In the genomic region with DNA sequence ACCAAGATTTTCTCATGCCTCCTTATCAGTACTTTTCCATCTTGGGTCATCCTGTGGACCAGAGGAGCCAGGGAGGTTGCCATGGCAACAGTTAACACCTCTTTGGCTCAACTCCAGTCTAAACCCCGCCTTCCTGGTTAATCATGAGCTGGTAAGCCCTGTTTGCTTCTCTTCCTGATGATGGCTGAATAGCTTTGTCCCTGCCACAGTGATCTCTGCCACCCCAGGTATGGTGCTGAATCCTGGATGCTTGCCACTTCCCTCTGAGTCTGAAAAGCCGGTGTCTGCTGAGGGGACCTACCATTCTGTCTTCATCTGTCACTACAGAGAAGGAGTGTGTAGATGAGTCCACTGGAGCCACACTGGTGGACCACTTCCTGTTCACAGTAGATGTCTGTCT, we compare ENCODE assay signal across 11 mouse cellular contexts.
DNase-seq lines count a peak whose midpoint lies in the region; ATAC-seq lines count a peak whose summit lies in the region.
"Had no signal": no experiment of that assay in that cellular context is flagged by ENCODE, and none has a peak within 500 bp of the region (broad histone marks: within the 10 kb centered on the region; RNA-seq: fewer than 3 reads in every experiment).

No protein-coding gene starts in this region.

- 22% methylated on average over 2 of the region's 2 CpGs for WGBS in hindbrain, embryonic 14.5 days
- 47% methylated on average over 2 of the region's 2 CpGs for WGBS in hindbrain, embryonic 12.5 days
- WGBS in midbrain, embryonic 12.5 days = 49% methylated on average over 2 of the region's 2 CpGs
- WGBS in midbrain, embryonic 16.5 days = 29% methylated on average over 2 of the region's 2 CpGs
- WGBS in neural tube, embryonic 15.5 days = 47% methylated on average over 2 of the region's 2 CpGs

- no peak for ATAC-seq in hindbrain, embryonic 14.5 days (ENCODE audit: low FRiP score)
- ATAC-seq in hindbrain, embryonic 12.5 days (ENCODE audit: low FRiP score) = no peak
- ATAC-seq in midbrain, embryonic 12.5 days (ENCODE audit: low FRiP score, low read depth) = 0 out of 2 replicates have a peak, but pooled peaks have one; percentile 30
- no peak for ATAC-seq in midbrain, embryonic 16.5 days
- no peak for ATAC-seq in neural tube, embryonic 15.5 days (ENCODE audit: low FRiP score)

- no peaks in the 10 kb centered on the region for H3K27me3 ChIP-seq in hindbrain, embryonic 14.5 days (ENCODE audit: control insufficient read depth, insufficient read depth, low read length)
- H3K27me3 ChIP-seq in hindbrain, embryonic 12.5 days = no peaks in the 10 kb centered on the region
- H3K27me3 ChIP-seq in midbrain, embryonic 12.5 days = peaks cover 17% of the 10 kb centered on the region
- H3K27me3 ChIP-seq in midbrain, embryonic 16.5 days (ENCODE audit: control insufficient read depth, insufficient read depth, low read depth, low read length) = no peaks in the 10 kb centered on the region
- H3K27me3 ChIP-seq in neural tube, embryonic 15.5 days (replicated peaks) = no peaks in the 10 kb centered on the region
- H3K27me3 ChIP-seq: CH12.LX; liver, embryonic 13.5 days had no signal

- H3K9me3 ChIP-seq in hindbrain, embryonic 14.5 days (ENCODE audit: control insufficient read depth, low read length) = no peaks in the 10 kb centered on the region
- H3K9me3 ChIP-seq in hindbrain, embryonic 12.5 days (replicated peaks) = 0 out of 2 replicates have a peak, but pooled peaks cover 5% of the 10 kb centered on the region
- H3K9me3 ChIP-seq in midbrain, embryonic 12.5 days = no peaks in the 10 kb centered on the region
- H3K9me3 ChIP-seq in midbrain, embryonic 16.5 days (replicated peaks; ENCODE audit: control insufficient read depth, low read length, poor library complexity, severe bottlenecking) = no peaks in the 10 kb centered on the region
- H3K9me3 ChIP-seq in neural tube, embryonic 15.5 days (replicated peaks) = no peaks in the 10 kb centered on the region
- H3K9me3 ChIP-seq: liver, embryonic 13.5 days had no signal

- DNase-seq in hindbrain, embryonic 14.5 days (ENCODE audit: low spot score) = peak; percentile 38
- peak; percentile 62 for DNase-seq in kidney, adult 9 months
- peak; percentile 20 for DNase-seq in retina, postnatal 7 days (ENCODE audit: low read depth, low spot score)
- DNase-seq in neural tube, embryonic 10.5 days (ENCODE audit: extremely low spot score, low spot score) = no peak
- DNase-seq: liver, embryonic 13.5 days; right cerebral cortex, postnatal 14 days had no signal

- H3K4me1 ChIP-seq in hindbrain, embryonic 14.5 days (replicated peaks; ENCODE audit: control insufficient read depth, insufficient read depth, low read length) = peaks cover 5% of the 10 kb centered on the region; the same call in 1 of the 2 replicates
- no peaks in the 10 kb centered on the region for H3K4me1 ChIP-seq in hindbrain, embryonic 12.5 days
- 0 out of 2 replicates have a peak, but pooled peaks cover 4% of the 10 kb centered on the region for H3K4me1 ChIP-seq in midbrain, embryonic 12.5 days
- H3K4me1 ChIP-seq in midbrain, embryonic 16.5 days (ENCODE audit: control insufficient read depth, insufficient read depth, low read length) = peaks cover 5% of the 10 kb centered on the region
- H3K4me1 ChIP-seq in neural tube, embryonic 15.5 days = peaks cover 4% of the 10 kb centered on the region; the same call in 1 of the 2 replicates
- H3K4me1 ChIP-seq: liver, embryonic 13.5 days had no signal

- no peak overlapping the region for H3K4me3 ChIP-seq in hindbrain, embryonic 14.5 days (replicated peaks; ENCODE audit: low read length)
- no peak overlapping the region for H3K4me3 ChIP-seq in hindbrain, embryonic 12.5 days
- H3K4me3 ChIP-seq in midbrain, embryonic 12.5 days = no peak overlapping the region
- no peak overlapping the region for H3K4me3 ChIP-seq in midbrain, embryonic 16.5 days (ENCODE audit: low read depth, low read length)
- no peak overlapping the region for H3K4me3 ChIP-seq in neural tube, embryonic 15.5 days (replicated peaks)
- H3K4me3 ChIP-seq: liver, embryonic 13.5 days had no signal

- no peak overlapping the region for H3K4me2 ChIP-seq in hindbrain, embryonic 14.5 days (replicated peaks)
- no peak overlapping the region for H3K4me2 ChIP-seq in hindbrain, embryonic 12.5 days (replicated peaks)
- no peak overlapping the region for H3K4me2 ChIP-seq in midbrain, embryonic 12.5 days (replicated peaks)
- no peak overlapping the region for H3K4me2 ChIP-seq in midbrain, embryonic 16.5 days (ENCODE audit: low read length)
- no peak overlapping the region for H3K4me2 ChIP-seq in neural tube, embryonic 15.5 days
- H3K4me2 ChIP-seq: liver, embryonic 13.5 days had no signal

- no peak overlapping the region for H3K9ac ChIP-seq in hindbrain, embryonic 14.5 days
- H3K9ac ChIP-seq in hindbrain, embryonic 12.5 days = no peak overlapping the region
- no peak overlapping the region for H3K9ac ChIP-seq in midbrain, embryonic 12.5 days (replicated peaks)
- H3K9ac ChIP-seq in midbrain, embryonic 16.5 days (ENCODE audit: low read depth, low read length) = no peak overlapping the region
- no peak overlapping the region for H3K9ac ChIP-seq in neural tube, embryonic 15.5 days (replicated peaks)
- H3K9ac ChIP-seq: liver, embryonic 13.5 days had no signal

- no peak overlapping the region for H3K27ac ChIP-seq in hindbrain, embryonic 14.5 days
- no peak overlapping the region for H3K27ac ChIP-seq in hindbrain, embryonic 12.5 days
- H3K27ac ChIP-seq in midbrain, embryonic 12.5 days (replicated peaks) = no peak overlapping the region
- no peak overlapping the region for H3K27ac ChIP-seq in midbrain, embryonic 16.5 days (ENCODE audit: low read length)
- no peak overlapping the region for H3K27ac ChIP-seq in neural tube, embryonic 15.5 days (replicated peaks)
- H3K27ac ChIP-seq: liver, embryonic 13.5 days had no signal

- no peaks in the 10 kb centered on the region for H3K36me3 ChIP-seq in hindbrain, embryonic 14.5 days (replicated peaks; ENCODE audit: control insufficient read depth, insufficient read depth)
- no peaks in the 10 kb centered on the region for H3K36me3 ChIP-seq in hindbrain, embryonic 12.5 days
- H3K36me3 ChIP-seq in midbrain, embryonic 12.5 days = no peaks in the 10 kb centered on the region
- H3K36me3 ChIP-seq in midbrain, embryonic 16.5 days (ENCODE audit: control insufficient read depth, insufficient read depth, low read length) = no peaks in the 10 kb centered on the region
- no peaks in the 10 kb centered on the region for H3K36me3 ChIP-seq in neural tube, embryonic 15.5 days
- H3K36me3 ChIP-seq: liver, embryonic 13.5 days had no signal
